Mouse (Mus musculus) myocyte (in vitro differentiated cells): ENCODE measurements around the gene St6galnac3. TPM values are rescaled to one million over a fixed set of nuclear protein-coding genes. Genes with fewer than 3 reads are reported as not detected.

ENCODE experiments used
- H3K27me3 ChIP-seq: one replicate; pipeline ENCODE4 v1.6.1; 2011; ENCODE audit not compliant: control insufficient read depth, insufficient read depth, insufficient read length
- H3K36me3 ChIP-seq: one replicate; pipeline ENCODE4 v1.6.1; 2011; ENCODE audit not compliant: control insufficient read depth, insufficient read depth
- H3K4me2 ChIP-seq: one replicate; pipeline ENCODE4 v1.6.1; 2011; ENCODE audit warnings: low read depth, control low read depth
- H3K4me3 ChIP-seq: one replicate; pipeline ENCODE4 v1.5.1; 2011; ENCODE audit warnings: mild to moderate bottlenecking, control low read depth, moderate library complexity
- H3K79me2 ChIP-seq: one replicate; pipeline ENCODE4 v1.6.1; 2011; ENCODE audit not compliant: control insufficient read depth, insufficient read depth
- H3ac ChIP-seq: one replicate; pipeline ENCODE4 v1.6.1; 2011; ENCODE audit not compliant: control insufficient read depth, insufficient read length
- CEBPB ChIP-seq: IDR thresholded peaks from 2 replicates; pipeline ENCODE4 v1.6.1; 2011; ENCODE audit warnings: mild to moderate bottlenecking, moderate library complexity; ENCODE audit not compliant: poor library complexity, insufficient read depth, severe bottlenecking
- E2F4 ChIP-seq: IDR thresholded peaks from one replicate; pipeline ENCODE4 v1.6.1; 2011; ENCODE audit warnings: mild to moderate bottlenecking, control low read depth, moderate library complexity; ENCODE audit not compliant: insufficient read depth
- MAX ChIP-seq: IDR thresholded peaks from one replicate; pipeline ENCODE4 v1.6.1; 2011; ENCODE audit warnings: low read depth, mild to moderate bottlenecking, control low read depth
- MYOD1 ChIP-seq, 3 experiments: IDR thresholded peaks; one replicate each; pipeline ENCODE4 v1.6.1; 2011; ENCODE audit warnings: control low read depth in 2 of 3, low read depth in 2 of 3, mild to moderate bottlenecking in 2 of 3, moderate library complexity in 1 of 3; ENCODE audit not compliant: insufficient read length in 2 of 3, control insufficient read depth in 1 of 3
- MYOG ChIP-seq, 3 experiments: IDR thresholded peaks; one replicate each; pipeline ENCODE4 v1.6.1; 2011; ENCODE audit warnings: control low read depth in 2 of 3, low read depth in 2 of 3, mild to moderate bottlenecking in 2 of 3; ENCODE audit not compliant: insufficient read length in 2 of 3, control insufficient read depth in 1 of 3, insufficient read depth in 1 of 3
- POLR2A ChIP-seq: IDR thresholded peaks from one replicate; pipeline ENCODE4 v1.6.1; 2011; ENCODE audit warnings: low read depth, mild to moderate bottlenecking, control low read depth, moderate library complexity; ENCODE audit not compliant: insufficient read length
- POLR2AphosphoS2 ChIP-seq: IDR thresholded peaks from one replicate; pipeline ENCODE4 v1.6.1; 2011; ENCODE audit warnings: low read depth, control low read depth; ENCODE audit not compliant: insufficient read length
- REST ChIP-seq: IDR thresholded peaks from one replicate; pipeline ENCODE4 v1.6.1; 2011; ENCODE audit warnings: mild to moderate bottlenecking, control low read depth, moderate library complexity; ENCODE audit not compliant: insufficient read depth, insufficient read length
- SRF ChIP-seq: IDR thresholded peaks from one replicate; pipeline ENCODE4 v1.6.1; 2011; ENCODE audit warnings: low read depth; ENCODE audit not compliant: control insufficient read depth, insufficient read length
- TCF12 ChIP-seq: IDR thresholded peaks from one replicate; pipeline ENCODE4 v1.6.1; 2011; ENCODE audit warnings: mild to moderate bottlenecking, control low read depth; ENCODE audit not compliant: poor library complexity, insufficient read depth, severe bottlenecking
- TCF3 ChIP-seq: IDR thresholded peaks from one replicate; pipeline ENCODE4 v1.6.1; 2011; ENCODE audit warnings: low read depth, control low read depth; ENCODE audit not compliant: insufficient read length
- USF1 ChIP-seq: IDR thresholded peaks from one replicate; pipeline ENCODE4 v1.6.1; 2011; ENCODE audit warnings: low read depth, mild to moderate bottlenecking, control low read depth, moderate library complexity
- polyA plus RNA-seq: library from polyadenylated mRNA; unstranded; fragments of >200 nt; fragmentation: generic; extraction: Trizol; gene quantifications from one replicate; pipeline ENCODE4 v1.2.1, GENCODE M21; 2012; ENCODE audit warnings: missing spikeins

The St6galnac3 gene
- polyA plus RNA-seq, 1 experiment: not detected

- Histone ChIP-seq H3K36me3 (no peaks in the 10 kb centered on the region), H3K4me2 (no peak overlapping the region), H3K27me3 (no peaks in the 10 kb centered on the region), H3K4me3 (no peak overlapping the region), H3ac (no peak overlapping the region), H3K79me2 (no peaks in the 10 kb centered on the region)
- TF ChIP-seq CEBPB (no peak), USF1 (no peak), TCF12 (no peak), E2F4 (no peak), MYOG (IDR thresholded peaks at IDR 0.05; ENCODE audit: control insufficient read depth in 1 of 3, insufficient read depth in 1 of 3, insufficient read length in 2 of 3, low read depth in 2 of 3) (no peak), SRF (no peak), POLR2AphosphoS2 (no peak), POLR2A (no peak), MYOD1 (IDR thresholded peaks at IDR 0.05; ENCODE audit: control insufficient read depth in 1 of 3, insufficient read length in 2 of 3, low read depth in 2 of 3) (no peak), MAX (no peak), TCF3 (no peak), REST (no peak)
Measured at GRCm38 (mm10) chr3:153248866-153249265, 476.1 kb downstream of the St6galnac3 start.

DNA sequence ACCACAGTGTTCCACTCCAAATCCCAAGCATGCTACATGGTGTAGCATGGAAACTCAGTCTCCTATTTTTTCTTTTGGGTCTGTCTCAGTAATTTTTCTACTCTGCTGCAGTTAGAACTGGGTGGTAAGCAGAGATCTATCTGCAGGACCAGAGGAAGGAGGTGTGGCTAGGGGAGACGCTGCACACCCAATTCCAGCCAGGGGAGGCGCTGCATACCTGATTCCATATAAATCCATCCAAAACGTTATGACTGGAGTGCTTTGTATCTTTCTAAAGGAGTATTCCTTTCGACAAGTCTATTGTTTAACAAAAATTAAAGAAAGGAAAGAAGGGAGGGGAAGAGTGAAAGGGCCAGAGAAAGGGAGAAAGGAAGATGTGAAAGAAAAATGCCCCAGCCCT lies 476.9 kb downstream of the St6galnac3 start:
- TF ChIP-seq TCF12 (no peak), E2F4 (no peak), MYOG (IDR thresholded peaks at IDR 0.05; ENCODE audit: control insufficient read depth in 1 of 3, insufficient read depth in 1 of 3, insufficient read length in 2 of 3, low read depth in 2 of 3) (no peak), POLR2AphosphoS2 (no peak), REST (no peak), MYOD1 (IDR thresholded peaks at IDR 0.05; ENCODE audit: control insufficient read depth in 1 of 3, insufficient read length in 2 of 3, low read depth in 2 of 3) (no peak)
- Histone ChIP-seq H3K4me3 (no peak overlapping the region), H3K36me3 (no peaks in the 10 kb centered on the region), H3K79me2 (no peaks in the 10 kb centered on the region), H3ac (no peak overlapping the region), H3K4me2 (no peak overlapping the region), H3K27me3 (no peaks in the 10 kb centered on the region)

DNA sequence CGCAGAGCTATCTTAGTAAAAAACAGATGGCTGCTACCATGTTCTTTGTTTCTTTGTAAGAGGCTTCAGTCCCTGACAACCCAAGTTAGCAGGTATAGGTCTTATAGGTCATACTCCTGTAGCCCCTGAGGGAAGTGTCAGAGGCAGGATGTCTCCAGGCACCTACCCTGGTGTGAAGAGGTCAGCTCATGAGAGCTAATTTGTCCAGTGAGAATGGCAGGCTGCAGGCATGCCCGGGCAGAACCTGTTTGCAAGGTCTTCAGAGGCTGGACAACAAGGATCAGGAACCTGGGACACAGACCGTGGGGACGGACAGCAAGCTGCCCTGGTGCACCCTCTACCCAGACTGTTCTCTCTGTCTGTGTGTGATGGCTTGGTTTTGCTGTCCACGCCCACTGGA lies 482.4 kb downstream of the St6galnac3 start:
- no peak overlapping the region for H3K4me2 ChIP-seq
- no peaks in the 10 kb centered on the region for H3K27me3 ChIP-seq
- no peak for TF ChIP-seq USF1
- no peak for TF ChIP-seq E2F4
- TF ChIP-seq POLR2A: no peak
- TF ChIP-seq MYOD1 (IDR thresholded peaks at IDR 0.05; ENCODE audit: control insufficient read depth in 1 of 3, insufficient read length in 2 of 3, low read depth in 2 of 3): no peak
- TF ChIP-seq MAX: no peak
- H3K4me3 ChIP-seq: no peak overlapping the region
- H3K36me3 ChIP-seq: no peaks in the 10 kb centered on the region
- no peak overlapping the region for H3ac ChIP-seq
- no peaks in the 10 kb centered on the region for H3K79me2 ChIP-seq

- Histone ChIP-seq H3K27me3 (no peaks in the 10 kb centered on the region), H3K4me2 (no peak overlapping the region), H3K79me2 (no peaks in the 10 kb centered on the region), H3K36me3 (no peaks in the 10 kb centered on the region), H3ac (no peak overlapping the region), H3K4me3 (no peak overlapping the region)
- TF ChIP-seq POLR2AphosphoS2 (no peak), E2F4 (no peak), USF1 (no peak), TCF3 (no peak)
Measured at GRCm38 (mm10) chr3:153241134-153241533, 483.8 kb downstream of the St6galnac3 start.

GRCm38 (mm10) chr3:153240366-153240765 lies 484.6 kb downstream of the St6galnac3 start:
- no peaks in the 10 kb centered on the region for H3K36me3 ChIP-seq
- H3ac ChIP-seq: no peak overlapping the region
- H3K27me3 ChIP-seq: no peaks in the 10 kb centered on the region
- no peak overlapping the region for H3K4me2 ChIP-seq
- no peaks in the 10 kb centered on the region for H3K79me2 ChIP-seq
- no peak for TF ChIP-seq MAX
- no peak for TF ChIP-seq MYOD1 (IDR thresholded peaks at IDR 0.05; ENCODE audit: control insufficient read depth in 1 of 3, insufficient read length in 2 of 3, low read depth in 2 of 3)
- TF ChIP-seq SRF: no peak
- TF ChIP-seq MYOG (IDR thresholded peaks at IDR 0.05; ENCODE audit: control insufficient read depth in 1 of 3, insufficient read depth in 1 of 3, insufficient read length in 2 of 3, low read depth in 2 of 3): no peak
- no peak for TF ChIP-seq POLR2A
- TF ChIP-seq CEBPB: no peak
- H3K4me3 ChIP-seq: no peak overlapping the region

GRCm38 (mm10) chr3:153238381-153238780 lies 486.6 kb downstream of the St6galnac3 start:
- H3ac ChIP-seq: no peak overlapping the region
- no peaks in the 10 kb centered on the region for H3K79me2 ChIP-seq
- H3K4me3 ChIP-seq: no peak overlapping the region
- H3K27me3 ChIP-seq: no peaks in the 10 kb centered on the region
- no peak overlapping the region for H3K4me2 ChIP-seq
- H3K36me3 ChIP-seq: no peaks in the 10 kb centered on the region
- TF ChIP-seq MAX (no peak), MYOD1 (IDR thresholded peaks at IDR 0.05; ENCODE audit: control insufficient read depth in 1 of 3, insufficient read length in 2 of 3, low read depth in 2 of 3) (no peak), TCF3 (no peak), REST (no peak), TCF12 (no peak), CEBPB (no peak), SRF (no peak), POLR2AphosphoS2 (no peak)
